Mouse (Mus musculus): Measurements from ENCODE around the gene Srrt.

DNA sequence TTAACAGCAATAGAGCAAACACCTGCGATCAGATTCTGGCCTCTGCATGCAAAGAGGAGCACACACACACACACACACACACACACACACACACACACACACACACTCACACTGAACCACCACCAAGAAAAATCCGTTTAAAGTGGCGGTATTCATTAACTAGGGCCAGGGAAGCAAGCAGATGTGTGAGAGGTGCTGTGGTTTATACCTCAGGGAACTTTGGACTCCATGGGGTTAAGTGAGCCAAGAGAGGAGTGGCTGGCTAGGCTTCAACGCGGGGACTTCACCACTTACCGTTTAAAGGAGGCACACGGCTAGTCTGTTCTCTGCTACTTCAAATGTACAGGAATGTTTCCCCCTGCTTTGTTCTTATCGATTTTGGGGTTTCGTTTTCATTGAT lies 38.3 kb upstream of the Srrt start:
- TF ChIP-seq CTCF (conservative IDR thresholded peaks at IDR 0.05; ENCODE audit: low read length) (no peak), NANOG (IDR thresholded peaks at IDR 0.05; ENCODE audit: borderline replicate concordance, low read length) (no peak), POU5F1 (IDR thresholded peaks at IDR 0.05; ENCODE audit: borderline replicate concordance, low read length) (no peak)

Measured in E14TG2a.4 (cell line).